Mouse (Mus musculus) hindbrain, postnatal 0 days (tissue): ENCODE results near the gene Dusp3. TPM values are rescaled to one million over a fixed set of nuclear protein-coding genes. Genes with fewer than 3 reads are reported as not detected.
A peak's percentile ranks its signal among the peaks of the same experiment; 100 is the strongest.

Source experiments
- ATAC-seq: fragments of 200-750 bp; cut with Nextera tagmentation; 2 replicates; pipeline ENCODE4 v1.8.0; 2017; ENCODE audit warnings: mild to moderate bottlenecking, moderate TSS enrichment, moderate library complexity
- DNase-seq: peaks from one replicate; pipeline ENCODE4 v3.0.0-alpha.2; 2015; ENCODE audit warnings: low spot score
- H3K27ac ChIP-seq: fragments of 300-500 bp; sonication (generic); 2 replicates; pipeline ENCODE4 v1.5.1; 2014; ENCODE audit warnings: mild to moderate bottlenecking
- H3K27me3 ChIP-seq: fragments of 300-500 bp; sonication (generic); 2 replicates; pipeline ENCODE4 v1.6.1; 2014; ENCODE audit warnings: low read length, mixed read lengths; ENCODE audit not compliant: insufficient read depth
- H3K36me3 ChIP-seq: fragments of 300-500 bp; sonication (generic); 2 replicates; pipeline ENCODE4 v1.6.1; 2014; ENCODE audit warnings: low read length, mixed read lengths; ENCODE audit not compliant: insufficient read depth
- H3K4me1 ChIP-seq: fragments of 300-500 bp; sonication (generic); 2 replicates; pipeline ENCODE4 v1.6.1; 2014; ENCODE audit warnings: antibody characterized with exemption, low read length, mixed read lengths; ENCODE audit not compliant: insufficient read depth
- H3K4me2 ChIP-seq: fragments of 300-500 bp; sonication (generic); 2 replicates; pipeline ENCODE4 v1.6.1; 2014; ENCODE audit warnings: low read depth, mild to moderate bottlenecking, low read length, moderate library complexity, mixed read lengths
- H3K4me3 ChIP-seq: fragments of 300-500 bp; sonication (generic); 2 replicates; pipeline ENCODE4 v1.5.1; 2014; ENCODE audit warnings: low read length
- H3K9ac ChIP-seq: fragments of 300-500 bp; sonication (generic); replicated peaks from 2 replicates; pipeline ENCODE4 v1.6.1; 2014; ENCODE audit warnings: mild to moderate bottlenecking, low read length, moderate library complexity, mixed read lengths
- H3K9me3 ChIP-seq: fragments of 300-500 bp; sonication (generic); 2 replicates; pipeline ENCODE4 v1.6.1; 2016; ENCODE audit warnings: low read length, mixed read lengths
- CTCF ChIP-seq: IDR thresholded peaks from 2 replicates; pipeline ENCODE4 v1.5.1; 2016; ENCODE audit warnings: antibody characterized with exemption, control low read depth, low read depth
- WGBS: fragments of 180-500 bp; shearing (Covaris S2); extraction: QIAGEN DNeasy Blood & Tissue Kit; methylation state at CpG from one replicate; pipeline ENCODE4 v1.1.7; 2014; 5-methylcytosine and 5-hydroxymethylcytosine counted together
- polyA plus RNA-seq: library from polyadenylated mRNA; unstranded; fragments of >200 nt; fragmentation: Nextera tagmentation; extraction: Ambion mirVana; gene quantifications from 2 replicates; pipeline ENCODE4 v1.2.1, GENCODE M21; 2015
- total RNA-seq: library from RNA; depleted of rRNA; stranded (reverse); fragments of >200 nt; gene quantifications from 2 replicates; pipeline ENCODE4 v1.2.3, GENCODE M21; 2014

Gene Dusp3
- total and polyA plus RNA-seq, 2 experiments from 2014 or later, result 44.7 to 52.0 TPM

GRCm38 (mm10) chr11:101972651-101973050, 14.2 kb downstream of the Dusp3 start:
- H3K4me2 ChIP-seq, result no peak overlapping the region
- no peak overlapping the region for H3K9ac ChIP-seq
- no peaks in the 10 kb centered on the region for H3K27me3 ChIP-seq
- DNase-seq, result no peak
- no peaks in the 10 kb centered on the region for H3K4me1 ChIP-seq
- H3K9me3 ChIP-seq, result no peaks in the 10 kb centered on the region
- 91% methylated on average over 5 of the region's 5 CpGs for WGBS
- no peak overlapping the region for H3K27ac ChIP-seq
- no peak overlapping the region for H3K4me3 ChIP-seq
- no peak for ATAC-seq
- no peaks in the 10 kb centered on the region for H3K36me3 ChIP-seq
- no peak for TF ChIP-seq CTCF

GRCm38 (mm10) chr11:101972097-101972496, 14.7 kb downstream of the Dusp3 start:
- 71% methylated on average over 3 of the region's 3 CpGs for WGBS
- no peaks in the 10 kb centered on the region; the same call in 1 of the 2 replicates for H3K27me3 ChIP-seq
- no peak overlapping the region for H3K4me3 ChIP-seq
- no peaks in the 10 kb centered on the region for H3K36me3 ChIP-seq
- no peaks in the 10 kb centered on the region for H3K9me3 ChIP-seq
- TF ChIP-seq CTCF, result no peak
- no peak overlapping the region for H3K4me2 ChIP-seq
- no peak overlapping the region for H3K27ac ChIP-seq
- DNase-seq, result no peak
- ATAC-seq, result no peak
- H3K4me1 ChIP-seq, result no peaks in the 10 kb centered on the region
- H3K9ac ChIP-seq, result no peak overlapping the region

- H3K4me2 ChIP-seq, result no peak overlapping the region
- H3K27me3 ChIP-seq, result peaks cover 2% of the 10 kb centered on the region
- no peaks in the 10 kb centered on the region for H3K36me3 ChIP-seq
- H3K4me3 ChIP-seq, result no peak overlapping the region
- H3K9ac ChIP-seq, result no peak overlapping the region
- no peaks in the 10 kb centered on the region for H3K4me1 ChIP-seq
- DNase-seq (no peak), ATAC-seq (no peak)
- peak; percentile 64 for TF ChIP-seq CTCF
- H3K27ac ChIP-seq, result no peak overlapping the region
- 47% methylated on average over 3 of the region's 3 CpGs for WGBS
- H3K9me3 ChIP-seq, result no peaks in the 10 kb centered on the region
Observed at GRCm38 (mm10) chr11:101971410-101971809, 15.4 kb downstream of the Dusp3 start.

- H3K4me2 ChIP-seq, result no peak overlapping the region
- WGBS, result 82% methylated on average over 13 of the region's 13 CpGs
- no peak for DNase-seq
- H3K4me1 ChIP-seq, result no peaks in the 10 kb centered on the region
- no peak overlapping the region for H3K4me3 ChIP-seq
- H3K27me3 ChIP-seq, result peaks cover 17% of the 10 kb centered on the region
- H3K9me3 ChIP-seq, result no peaks in the 10 kb centered on the region
- ATAC-seq, result no peak
- no peak overlapping the region for H3K27ac ChIP-seq
- no peaks in the 10 kb centered on the region for H3K36me3 ChIP-seq
- no peak overlapping the region for H3K9ac ChIP-seq
- no peak for TF ChIP-seq CTCF
Observed at GRCm38 (mm10) chr11:101969835-101970234, 17.0 kb downstream of the Dusp3 start.

GRCm38 (mm10) chr11:101968791-101969190, 18.0 kb downstream of the Dusp3 start:
- no peak overlapping the region for H3K4me3 ChIP-seq
- H3K9me3 ChIP-seq, result no peaks in the 10 kb centered on the region
- no peak overlapping the region for H3K27ac ChIP-seq
- ATAC-seq (peak; percentile 75), DNase-seq (peak; percentile 94)
- no peak overlapping the region for H3K9ac ChIP-seq
- H3K36me3 ChIP-seq, result no peaks in the 10 kb centered on the region
- 0 out of 2 replicates have a peak, but pooled peaks cover 4% of the 10 kb centered on the region for H3K4me1 ChIP-seq
- WGBS, result under 1% methylated on average over 5 of the region's 5 CpGs
- TF ChIP-seq CTCF, result peak; percentile 96
- H3K27me3 ChIP-seq, result peaks cover 26% of the 10 kb centered on the region
- no peak overlapping the region for H3K4me2 ChIP-seq

- 15% methylated on average over 7 of the region's 7 CpGs for WGBS
- no peak for ATAC-seq
- Histone ChIP-seq H3K4me2 (no peak overlapping the region), H3K9ac (no peak overlapping the region), H3K4me3 (no peak overlapping the region), H3K36me3 (no peaks in the 10 kb centered on the region), H3K27ac (no peak overlapping the region), H3K9me3 (no peaks in the 10 kb centered on the region), H3K27me3 (peaks cover 26% of the 10 kb centered on the region), H3K4me1 (0 out of 2 replicates have a peak, but pooled peaks cover 4% of the 10 kb centered on the region)
- no peak for TF ChIP-seq CTCF
- DNase-seq, result no peak
Observed at GRCm38 (mm10) chr11:101968311-101968710, 18.5 kb downstream of the Dusp3 start.

- TF ChIP-seq CTCF, result no peak
- H3K27ac ChIP-seq, result no peak within 1 kb of the TSS
- no peak within 1 kb of the TSS for H3K4me2 ChIP-seq
- no peaks in the 10 kb centered on the region for H3K36me3 ChIP-seq
- peaks cover 28% of the 10 kb centered on the region for H3K27me3 ChIP-seq
- DNase-seq, result no peak
- no peak within 1 kb of the TSS for H3K9ac ChIP-seq
- no peak within 1 kb of the TSS for H3K4me3 ChIP-seq
- ATAC-seq, result no peak
- H3K4me1 ChIP-seq, result 0 out of 2 replicates have a peak, but pooled peaks cover 4% of the 10 kb centered on the region
- no peaks in the 10 kb centered on the region for H3K9me3 ChIP-seq
- 21% methylated on average over 9 of the region's 10 CpGs for WGBS
Observed at GRCm38 (mm10) chr11:101966965-101967614, 19.7 kb downstream of the Dusp3 start, which contains the start of gene Sost. Gene Sost (minus strand): TSS chr11:101967015.
